Mouse (Mus musculus) kidney, adult 9 months (tissue): ENCODE results near the gene Sfrp5.
A peak's percentile ranks its signal among the peaks of the same experiment; 100 is the strongest.

ENCODE experiments used
- DNase-seq: peaks from one replicate; pipeline ENCODE4 v3.0.0; 2022

Gene Sfrp5

DNA sequence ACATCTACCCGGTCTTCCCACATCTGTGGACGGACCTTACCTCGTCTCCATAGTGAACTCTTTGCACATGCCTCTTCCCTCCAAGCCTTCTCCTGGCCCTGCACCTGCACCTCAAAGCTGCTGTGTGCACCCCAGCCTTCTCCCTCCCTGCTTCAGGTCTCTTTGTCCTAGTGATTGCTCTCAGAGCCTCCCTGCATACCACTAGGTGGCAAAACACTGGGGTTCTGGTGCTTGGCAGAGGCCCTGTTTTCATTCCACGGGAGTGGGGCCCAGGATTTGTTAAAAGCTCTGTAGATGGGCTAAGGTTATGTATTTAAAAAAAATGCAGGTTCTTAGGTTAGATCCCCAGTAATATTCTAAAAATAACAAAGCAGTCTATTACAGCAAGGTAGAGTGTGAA is 5.0 kb downstream of the Sfrp5 start:
- DNase-seq = no peak

- DNase-seq = peak; percentile 22
Measured at GRCm38 (mm10) chr19:42196378-42196777, 5.7 kb downstream of the Sfrp5 start.

- no peak for DNase-seq
Measured at GRCm38 (mm10) chr19:42193311-42193710, 8.7 kb downstream of the Sfrp5 start.

GRCm38 (mm10) chr19:42190494-42190893 is 11.6 kb downstream of the Sfrp5 start:
- peak; percentile 60 for DNase-seq

- no peak for DNase-seq
Measured at GRCm38 (mm10) chr19:42189735-42190134, 12.3 kb downstream of the Sfrp5 start.

DNA sequence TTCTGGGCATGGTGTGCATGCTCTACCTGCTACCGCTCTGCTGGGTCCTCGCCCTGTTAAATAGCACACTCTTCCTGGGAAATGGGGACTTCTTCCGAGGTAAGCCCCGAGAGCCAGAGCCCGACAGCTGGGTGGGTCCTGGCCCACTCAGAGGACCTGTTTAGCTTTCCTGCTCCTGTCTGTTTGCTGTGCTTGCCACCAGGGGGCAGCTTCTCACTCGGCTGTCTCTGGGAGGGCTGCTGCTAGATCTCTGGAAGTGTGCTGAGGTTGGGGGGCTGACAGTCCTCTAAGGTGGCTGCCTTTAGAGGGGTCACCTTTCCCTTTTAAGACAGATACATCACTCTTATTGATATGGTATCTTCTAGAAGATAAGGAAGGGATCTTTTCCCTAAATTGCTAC is 19.4 kb downstream of the Sfrp5 start:
- DNase-seq = no peak

GRCm38 (mm10) chr19:42179356-42179755 is 22.7 kb downstream of the Sfrp5 start:
- no peak for DNase-seq

DNA sequence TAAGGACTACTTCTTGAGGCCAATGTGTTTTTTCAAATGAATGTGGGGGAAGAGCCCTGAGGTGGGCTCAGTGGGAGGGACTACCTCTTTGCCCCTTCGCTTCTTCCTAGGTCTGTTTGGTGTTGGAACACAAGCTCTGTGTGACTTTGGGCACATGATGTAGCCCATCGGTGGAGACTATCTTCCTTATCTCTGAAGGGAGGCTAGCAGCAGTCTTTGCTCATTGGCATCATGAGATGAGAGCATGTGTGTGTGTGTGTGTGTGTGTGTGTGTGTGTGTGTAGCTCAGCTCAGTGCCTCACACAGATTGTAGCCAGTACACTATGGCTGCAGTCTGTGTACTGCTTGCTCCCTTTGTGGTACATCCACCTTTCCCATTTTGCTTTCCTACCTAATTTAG is 24.6 kb downstream of the Sfrp5 start:
- no peak for DNase-seq

DNA sequence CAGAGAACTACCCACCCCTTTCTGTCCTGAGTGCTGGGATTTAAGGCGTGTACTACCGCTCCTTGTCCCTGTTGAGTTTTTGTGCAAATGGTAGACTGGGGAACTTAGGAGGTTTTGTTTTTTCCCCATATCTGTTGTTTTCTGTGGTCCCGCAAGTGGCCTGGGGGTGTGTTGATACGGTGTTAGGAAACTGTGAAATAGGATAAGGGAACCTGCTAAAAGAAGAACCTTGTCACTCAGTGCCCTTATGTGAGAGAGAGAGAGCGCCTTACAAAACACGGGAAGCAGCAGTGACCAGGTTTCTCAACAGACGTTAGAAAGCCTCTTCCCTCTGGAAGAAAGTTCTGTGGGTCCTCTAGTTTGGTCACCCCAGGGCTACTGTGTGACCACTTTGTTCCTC is 25.2 kb downstream of the Sfrp5 start:
- no peak for DNase-seq

DNA sequence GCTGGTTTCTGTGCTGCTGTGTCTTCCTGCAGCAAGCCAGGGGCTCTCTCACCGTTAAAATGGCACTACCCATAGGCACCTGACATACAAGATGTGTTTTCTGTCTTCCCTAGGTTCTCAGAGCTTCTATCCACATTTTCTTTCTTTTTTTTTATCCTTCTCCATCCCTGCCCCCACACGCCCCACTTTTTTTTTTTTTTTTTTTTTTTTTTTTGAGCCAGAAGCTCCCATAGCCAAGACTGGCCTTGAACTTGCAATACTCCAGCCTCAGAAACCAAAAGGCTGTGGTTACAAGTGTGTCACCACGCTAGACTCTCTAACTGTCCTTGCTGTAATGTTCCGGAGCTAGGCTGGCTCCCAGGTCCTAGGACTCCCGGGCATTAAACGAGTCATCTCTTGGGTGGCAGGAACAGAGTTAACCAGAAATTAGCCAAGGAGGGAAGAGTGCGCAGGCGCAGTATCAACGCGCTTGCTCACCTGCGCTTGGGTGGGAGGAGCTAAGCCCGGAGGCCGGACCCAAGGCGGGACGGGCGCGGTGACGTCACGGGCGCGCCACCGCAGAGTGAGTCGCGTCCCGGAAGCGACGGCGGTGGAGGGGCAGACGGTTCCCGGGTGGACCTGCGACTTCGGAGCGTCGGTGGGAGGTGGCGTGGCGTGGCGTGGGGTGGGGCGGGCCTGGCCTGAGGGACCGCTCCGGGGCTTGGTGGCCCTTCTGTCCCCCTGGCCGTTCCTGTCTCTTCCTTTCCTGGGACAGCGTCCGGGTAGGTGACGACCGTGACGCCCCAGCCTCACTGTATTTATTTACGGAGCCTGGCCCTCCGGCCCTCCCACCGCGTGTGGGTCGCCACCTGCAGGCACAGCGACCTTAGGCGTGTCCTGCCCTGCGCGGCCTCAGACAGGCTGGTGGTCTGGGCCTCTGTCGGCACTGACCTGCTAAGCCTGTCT is 31.8 kb downstream of the Sfrp5 start:
- peak; percentile 96 for DNase-seq

DNA sequence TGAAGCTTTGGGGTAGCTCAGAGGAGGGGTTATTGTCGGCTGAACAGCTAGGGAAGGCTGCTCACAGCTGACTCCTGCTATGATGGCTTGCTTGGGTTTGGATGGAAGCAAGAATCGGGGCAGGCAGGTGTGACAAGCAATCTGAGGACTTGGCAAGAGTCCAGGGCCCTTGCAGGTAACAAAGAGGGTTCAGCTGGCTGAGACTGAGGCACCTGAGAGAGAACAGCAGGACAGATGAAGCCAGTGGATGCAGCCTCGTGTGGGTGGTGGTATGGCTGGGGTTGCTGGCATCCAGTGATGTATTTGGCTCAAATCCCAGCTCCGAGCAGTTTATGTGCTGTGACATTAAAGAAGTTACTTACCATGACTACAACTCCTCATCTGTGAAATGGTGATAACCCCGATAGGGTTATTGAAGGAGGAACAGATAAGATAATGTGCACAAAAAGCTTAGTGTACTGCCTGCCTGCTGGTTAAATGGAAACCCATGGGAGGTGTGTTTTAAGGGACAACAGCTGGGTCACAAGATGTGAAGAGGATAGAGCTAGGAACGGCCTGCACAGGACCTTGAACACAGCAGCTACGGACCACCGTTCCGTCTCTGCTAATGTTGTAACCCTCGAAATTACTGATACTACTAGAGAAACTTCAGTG is 32.6 kb downstream of the Sfrp5 start:
- no peak for DNase-seq

- no peak for DNase-seq
Measured at GRCm38 (mm10) chr19:42167489-42167888, 34.6 kb downstream of the Sfrp5 start.

GRCm38 (mm10) chr19:42166766-42167165 is 35.3 kb downstream of the Sfrp5 start:
- no peak for DNase-seq

DNA sequence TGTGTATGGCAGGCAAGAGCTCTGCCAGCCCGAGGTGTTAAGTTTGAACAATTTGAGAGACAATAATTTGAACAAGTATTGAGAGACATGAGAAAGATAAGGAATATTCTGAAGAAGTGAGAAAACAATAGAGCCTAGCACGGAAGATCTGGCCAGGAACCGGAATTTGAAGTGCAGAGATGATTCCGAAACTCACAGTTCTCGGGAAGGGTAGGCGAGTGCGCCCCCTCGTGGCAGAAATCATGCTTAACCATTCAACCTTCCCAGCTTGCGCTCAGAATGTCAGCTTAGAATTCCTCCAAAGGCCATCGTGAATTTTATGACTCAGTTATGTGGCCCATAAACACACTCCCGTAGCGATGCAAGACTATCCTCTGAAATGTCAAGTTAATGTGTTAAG is 35.9 kb downstream of the Sfrp5 start:
- peak; percentile 89 for DNase-seq

DNA sequence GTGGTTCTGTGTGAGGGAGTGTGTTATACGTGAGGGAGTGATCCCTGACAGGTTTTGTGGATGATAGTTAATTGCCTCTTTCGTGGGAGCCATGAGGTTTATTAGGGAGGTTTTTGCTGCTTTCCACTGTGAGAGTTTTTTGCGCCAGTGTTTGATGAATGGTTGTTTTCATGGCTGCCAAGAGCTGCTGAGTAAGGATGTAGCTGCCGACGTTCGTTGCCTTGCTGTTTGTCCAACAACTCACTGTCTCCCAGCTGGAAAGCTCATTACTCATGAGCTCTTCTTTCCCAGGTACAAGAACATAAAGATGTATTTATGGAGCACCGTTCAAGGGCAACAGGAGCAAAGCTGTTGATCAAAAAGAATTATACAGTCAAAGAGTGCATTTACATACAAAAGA is 37.9 kb downstream of the Sfrp5 start:
- DNase-seq = no peak

GRCm38 (mm10) chr19:42163764-42164163 is 38.3 kb downstream of the Sfrp5 start, which contains the start of gene Zfyve27:
Gene Zfyve27, plus strand, starts transcription at chr19:42163951.
- DNase-seq = no peak

DNA sequence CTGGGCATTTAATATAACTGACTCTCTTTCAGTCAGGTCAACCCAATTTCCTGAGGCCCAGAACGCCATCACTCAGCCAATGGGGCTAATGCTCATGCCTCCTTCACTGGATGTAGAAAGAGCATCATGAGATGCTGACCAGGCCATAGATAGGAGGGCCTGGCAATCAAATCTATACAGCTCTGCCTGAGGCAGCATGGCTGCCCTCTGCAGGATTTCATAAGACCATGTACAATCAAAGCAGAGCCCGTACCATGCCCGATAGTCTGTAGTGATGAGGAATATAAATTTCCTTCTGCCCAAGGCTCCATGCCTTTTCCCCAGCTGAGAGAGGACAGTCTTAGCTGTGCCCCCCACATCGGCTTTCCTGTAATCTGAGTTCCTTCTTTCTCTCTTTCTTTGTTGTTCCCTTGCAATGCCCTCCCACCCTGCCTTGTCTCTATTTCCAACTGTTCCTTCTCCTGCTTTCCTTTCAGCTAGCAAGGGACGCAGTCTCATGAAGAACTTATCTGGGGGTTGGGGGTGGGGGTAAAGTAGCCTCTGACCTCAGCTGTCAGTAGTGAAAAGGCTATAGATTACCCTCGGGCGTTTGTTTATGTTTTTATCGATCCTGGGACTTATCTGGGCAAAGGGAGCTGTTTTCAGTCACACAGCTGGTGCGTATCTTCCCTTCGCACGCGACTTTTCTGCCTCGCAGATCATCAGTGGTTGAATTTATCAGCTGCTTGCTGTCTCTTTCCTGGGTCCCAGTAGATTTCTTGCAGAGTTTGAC is 43.6 kb downstream of the Sfrp5 start:
- no peak for DNase-seq

DNA sequence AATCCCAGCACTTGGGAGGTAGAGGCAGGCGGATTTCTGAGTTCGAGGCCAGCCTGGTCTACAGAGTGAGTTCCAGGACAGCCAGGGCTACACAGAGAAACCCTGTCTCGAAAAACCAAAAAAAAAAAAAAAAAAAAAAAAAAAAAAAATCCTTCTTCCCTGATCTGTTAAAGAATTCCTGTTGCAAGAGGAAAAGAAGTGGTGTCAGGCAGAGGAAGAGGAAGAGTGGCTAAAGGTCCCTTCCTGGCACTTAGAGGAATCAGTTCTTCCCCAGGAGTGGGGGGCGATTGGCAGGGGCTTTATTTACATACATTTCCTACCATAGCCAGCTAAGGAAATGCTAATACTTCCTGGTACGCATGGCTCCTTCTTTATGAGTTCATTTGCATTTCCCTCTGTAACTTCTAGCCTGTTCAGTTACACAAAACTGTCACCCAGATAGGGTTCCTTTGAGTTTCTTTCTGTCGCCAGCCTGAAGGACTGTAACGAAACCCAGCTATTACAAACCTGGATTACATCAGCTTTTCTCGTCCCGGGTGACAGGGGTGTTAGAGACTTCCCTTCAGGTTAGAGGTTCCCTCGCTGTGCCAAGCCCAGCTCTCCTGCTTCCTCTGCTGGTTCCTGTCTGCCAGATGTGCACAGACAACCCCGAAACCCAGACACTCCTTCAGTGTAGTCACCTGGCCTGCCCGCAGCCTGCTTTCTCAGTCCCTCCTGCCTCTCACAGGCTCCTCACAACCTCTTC is 44.4 kb downstream of the Sfrp5 start:
- no peak for DNase-seq

- DNase-seq = peak; percentile 93
Measured at GRCm38 (mm10) chr19:42151990-42152389, 50.1 kb downstream of the Sfrp5 start.

- DNase-seq = no peak
Measured at GRCm38 (mm10) chr19:42148569-42148860, 53.5 kb downstream of the Sfrp5 start.
